Mouse (Mus musculus) MEL (cell line): ENCODE results near the gene Mgat1. TPM values are rescaled to one million over a fixed set of nuclear protein-coding genes. Genes with fewer than 3 reads are reported as not detected.
"Not testable (repeated sequence)": the region's sequence is repeated elsewhere in the genome, so short reads cannot be mapped to it uniquely, and the experiment has no call there.

Experiments used
- DNase-seq: peaks from one replicate; pipeline ENCODE4 v3.0.0; 2011; ENCODE audit warnings: low read depth, low spot score
- H3K27ac ChIP-seq: 2 replicates; pipeline ENCODE4 v1.5.1; 2012; ENCODE audit warnings: low read depth, mild to moderate bottlenecking, control low read depth, low read length, moderate library complexity; ENCODE audit not compliant: control insufficient read depth
- H3K27me3 ChIP-seq, 2 experiments: fragments of 150-350 bp in 1 of 2; sonication (generic) in 1 of 2; 2 replicates each; pipeline ENCODE4 v1.6.1; 2012; ENCODE audit warnings: low read length in 2 of 2, mild to moderate bottlenecking in 2 of 2, improper control_type of control experiment in 1 of 2, moderate library complexity in 1 of 2; ENCODE audit not compliant: insufficient read depth in 2 of 2, control insufficient read depth in 1 of 2
- H3K36me3 ChIP-seq, 2 experiments: 2 replicates each; pipeline ENCODE4 v1.6.1; 2012 to 2014; ENCODE audit warnings: low read length in 2 of 2, improper control_type of control experiment in 1 of 2, inconsistent platforms in 1 of 2, mild to moderate bottlenecking in 1 of 2; ENCODE audit not compliant: insufficient read depth in 2 of 2, control insufficient read depth in 1 of 2
- H3K4me1 ChIP-seq, 2 experiments: fragments of 150-350 bp in 1 of 2; sonication (generic) in 1 of 2; 2 replicates each; pipeline ENCODE4 v1.6.1; 2012; ENCODE audit warnings: low read length in 2 of 2, improper control_type of control experiment in 1 of 2, mild to moderate bottlenecking in 1 of 2; ENCODE audit not compliant: insufficient read depth in 2 of 2, control insufficient read depth in 1 of 2
- H3K4me3 ChIP-seq, 2 experiments: fragments of 150-350 bp in 1 of 2; sonication (generic) in 1 of 2; 2 replicates each; pipeline ENCODE4 v1.5.1; 2012; ENCODE audit warnings: low read depth in 2 of 2, low read length in 2 of 2, mild to moderate bottlenecking in 2 of 2, moderate library complexity in 2 of 2, control low read depth in 1 of 2, improper control_type of control experiment in 1 of 2; ENCODE audit not compliant: control insufficient read depth in 1 of 2, insufficient read depth in 1 of 2
- H3K79me2 ChIP-seq: 2 replicates; pipeline ENCODE4 v1.6.1; 2012; ENCODE audit warnings: mild to moderate bottlenecking, low read length, moderate library complexity; ENCODE audit not compliant: control insufficient read depth, poor library complexity, insufficient read depth
- H3K9ac ChIP-seq: 2 replicates; pipeline ENCODE4 v1.6.1; 2012; ENCODE audit warnings: low read depth, mild to moderate bottlenecking, control low read depth, low read length, moderate library complexity; ENCODE audit not compliant: control insufficient read depth, poor library complexity, severe bottlenecking
- H3K9me3 ChIP-seq: fragments of 150-350 bp; sonication (generic); replicated peaks from 2 replicates; pipeline ENCODE4 v1.6.1; 2012; ENCODE audit warnings: mild to moderate bottlenecking, low read length, improper control_type of control experiment, moderate library complexity; ENCODE audit not compliant: insufficient read depth
- CHD1 ChIP-seq: IDR thresholded peaks from 2 replicates; pipeline ENCODE4 v1.6.1; 2012; ENCODE audit warnings: low read depth, mild to moderate bottlenecking, inconsistent platforms, low read length, improper control_type of control experiment
- ETS1 ChIP-seq: IDR thresholded peaks from 2 replicates; pipeline ENCODE4 v1.6.1; 2012; ENCODE audit warnings: low read depth, mild to moderate bottlenecking, inconsistent platforms, low read length, improper control_type of control experiment, moderate library complexity
- GATA1 ChIP-seq: IDR thresholded peaks from 2 replicates; pipeline ENCODE4 v1.6.1; 2011; ENCODE audit warnings: low read depth, low read length, improper control_type of control experiment
- JUND ChIP-seq: IDR thresholded peaks from 2 replicates; pipeline ENCODE4 v1.6.1; 2011; ENCODE audit warnings: low read depth, mild to moderate bottlenecking, improper control_type of control experiment, low read length
- KAT2A ChIP-seq: conservative IDR thresholded peaks from 2 replicates; pipeline ENCODE4 v1.6.1; 2012; ENCODE audit warnings: low read depth, low read length, improper control_type of control experiment, inconsistent platforms
- MAZ ChIP-seq: IDR thresholded peaks from 2 replicates; pipeline ENCODE4 v1.6.1; 2012; ENCODE audit warnings: low read depth, mild to moderate bottlenecking, inconsistent platforms, low read length, improper control_type of control experiment
- NELFE ChIP-seq: IDR thresholded peaks from 2 replicates; pipeline ENCODE4 v1.6.1; 2011; ENCODE audit warnings: low read depth, low read length, improper control_type of control experiment
- RCOR1 ChIP-seq: IDR thresholded peaks from 2 replicates; pipeline ENCODE4 v1.6.1; 2012; ENCODE audit warnings: low read depth, mild to moderate bottlenecking, inconsistent platforms, low read length, improper control_type of control experiment
- TAL1 ChIP-seq: IDR thresholded peaks from 2 replicates; pipeline ENCODE4 v1.6.1; 2012; ENCODE audit warnings: mild to moderate bottlenecking, inconsistent platforms, low read length, moderate library complexity, mixed read lengths
- polyA plus RNA-seq, 2 experiments: library from polyadenylated mRNA; stranded (reverse) in 1 of 2; unstranded in 1 of 2; fragments of >175 nt in 1 of 2; fragments of >200 nt in 1 of 2; gene quantifications; 2 replicates each; pipeline versions ENCODE4 v1.2.1 to v1.2.4; 2012; ENCODE audit warnings: low replicate concordance in 2 of 2, low read depth in 1 of 2; ENCODE audit not compliant: insufficient read length in 2 of 2, insufficient read depth in 1 of 2, missing spikeins in 1 of 2
- total RNA-seq: library from RNA; depleted of rRNA; stranded (reverse); fragments of 300-350 nt; gene quantifications from 2 replicates; pipeline ENCODE4 v1.2.3, GENCODE M21; 2012

Gene Mgat1
- total and polyA plus RNA-seq, 3 experiments: 41.1 to 44.3 TPM; not detected in 1

GRCm38 (mm10) chr11:49278222-49278621, 34.2 kb downstream of the Mgat1 start, which contains the start of gene Olfr1393:
TSS of gene Olfr1393 (plus strand) at chr11:49278304.
- no peak within 1 kb of the TSS for H3K9ac ChIP-seq
- peak; percentile 44; the same call in 1 of the 2 replicates for TF ChIP-seq GATA1
- no peak for TF ChIP-seq RCOR1
- TF ChIP-seq ETS1: 0 out of 2 replicates have a peak, but pooled peaks have one; percentile 47
- DNase-seq: no peak
- H3K27me3 ChIP-seq: peaks cover 4 to 5% of the 10 kb centered on the region in 2 experiments; a peak in 3 of 4 replicates
- no peaks in the 10 kb centered on the region for H3K9me3 ChIP-seq
- no peaks in the 10 kb centered on the region for H3K4me1 ChIP-seq
- H3K4me3 ChIP-seq: no peak within 1 kb of the TSS
- H3K36me3 ChIP-seq: no peaks in the 10 kb centered on the region
- no peak within 1 kb of the TSS for H3K27ac ChIP-seq
- H3K79me2 ChIP-seq: no peaks in the 10 kb centered on the region

- H3K9ac ChIP-seq, H3K27ac ChIP-seq, H3K79me2 ChIP-seq, H3K36me3 ChIP-seq, H3K4me1 ChIP-seq, H3K9me3 ChIP-seq, H3K27me3 ChIP-seq, DNase-seq, H3K4me3 ChIP-seq: not testable (repeated sequence)
Observed at GRCm38 (mm10) chr11:49284982-49285381, 41.0 kb downstream of the Mgat1 start, which contains the start of gene Olfr1392. TSS of gene Olfr1392 (plus strand) at chr11:49285282.

DNA sequence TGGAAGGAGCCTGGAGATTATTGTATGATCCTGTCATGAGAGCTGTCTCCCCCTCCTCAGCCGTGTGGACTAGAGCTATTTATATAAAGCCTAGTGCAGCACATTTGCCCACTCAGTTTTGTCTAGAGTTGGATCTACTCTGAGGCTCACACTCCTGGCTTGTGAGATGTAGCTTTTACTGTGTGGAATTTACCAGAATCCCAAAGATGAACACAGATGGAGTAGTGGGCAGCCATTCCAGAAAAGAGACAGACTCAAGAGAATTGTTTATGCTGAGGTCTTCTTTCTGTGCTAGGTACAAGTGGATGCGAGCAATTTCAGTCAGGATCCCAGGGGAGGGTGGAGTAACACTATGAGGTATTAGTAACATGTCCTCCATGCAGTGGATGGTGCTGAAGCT, 43.3 kb downstream of the Mgat1 start:
- Histone ChIP-seq H3K9ac (no peak overlapping the region), H3K27me3 (peaks cover 8 to 13% of the 10 kb centered on the region in 2 experiments), H3K9me3 (no peaks in the 10 kb centered on the region), H3K4me3 (no peak overlapping the region), H3K79me2 (no peaks in the 10 kb centered on the region), H3K4me1 (no peaks in the 10 kb centered on the region), H3K27ac (no peak overlapping the region), H3K36me3 (no peaks in the 10 kb centered on the region)
- no peak for DNase-seq
- TF ChIP-seq CHD1 (no peak), NELFE (no peak), KAT2A (no peak), TAL1 (no peak), MAZ (no peak)

DNA sequence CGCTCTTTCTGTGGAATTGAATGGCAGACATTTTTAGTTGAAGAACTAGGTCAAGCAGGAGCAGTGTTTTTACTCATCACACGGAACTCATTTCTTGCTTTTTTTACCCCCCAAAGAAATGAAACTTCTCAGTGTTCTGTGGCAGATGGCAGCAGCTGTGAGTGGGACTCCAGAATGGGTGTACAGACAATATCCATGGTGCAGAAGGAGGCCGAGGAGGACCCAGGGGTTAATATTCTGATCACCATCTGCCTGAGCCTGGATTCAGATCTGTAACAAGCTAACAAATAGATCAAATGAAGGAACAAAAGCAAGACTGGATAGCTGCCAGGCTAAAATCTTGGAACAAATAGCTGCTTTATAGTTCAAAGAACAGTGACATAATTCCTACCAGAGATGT, 48.8 kb downstream of the Mgat1 start:
- H3K4me3 ChIP-seq: no peak overlapping the region
- no peak overlapping the region for H3K9ac ChIP-seq
- TF ChIP-seq JUND: no peak
- H3K4me1 ChIP-seq: no peaks in the 10 kb centered on the region
- H3K79me2 ChIP-seq: no peaks in the 10 kb centered on the region
- peaks cover 9 to 10% of the 10 kb centered on the region in 2 experiments for H3K27me3 ChIP-seq
- no peaks in the 10 kb centered on the region for H3K9me3 ChIP-seq
- no peak for DNase-seq
- H3K27ac ChIP-seq: no peak overlapping the region
- H3K36me3 ChIP-seq: no peaks in the 10 kb centered on the region
